Mouse (Mus musculus) heart, embryonic 15.5 days (tissue): ENCODE measurements around the gene Opa1. TPM values are rescaled to one million over a fixed set of nuclear protein-coding genes. Genes with fewer than 3 reads are reported as not detected.

Experiments
- ATAC-seq: fragments of 200-750 bp; cut with Nextera tagmentation; replicated peaks from 2 replicates; pipeline ENCODE4 v1.8.0; 2017; ENCODE audit warnings: low read depth, moderate TSS enrichment; ENCODE audit not compliant: insufficient number of reproducible peaks, insufficient read depth, low FRiP score
- H3K27ac ChIP-seq: fragments of 300-500 bp; sonication (generic); 2 replicates; pipeline ENCODE4 v1.5.1; 2015; ENCODE audit warnings: mild to moderate bottlenecking, inconsistent platforms
- H3K27me3 ChIP-seq: fragments of 300-500 bp; sonication (generic); 2 replicates; pipeline ENCODE4 v1.6.1; 2015; ENCODE audit warnings: inconsistent platforms
- H3K36me3 ChIP-seq: fragments of 300-500 bp; sonication (generic); 2 replicates; pipeline ENCODE4 v1.6.1; 2015; ENCODE audit warnings: mild to moderate bottlenecking, inconsistent platforms
- H3K4me1 ChIP-seq: fragments of 300-500 bp; sonication (generic); replicated peaks from 2 replicates; pipeline ENCODE4 v1.6.1; 2015; ENCODE audit warnings: inconsistent platforms
- H3K4me2 ChIP-seq: fragments of 300-500 bp; sonication (generic); 2 replicates; pipeline ENCODE4 v1.6.1; 2015; ENCODE audit warnings: inconsistent platforms, mild to moderate bottlenecking, moderate library complexity
- H3K4me3 ChIP-seq: fragments of 300-500 bp; sonication (generic); 2 replicates; pipeline ENCODE4 v1.5.1; 2015; ENCODE audit warnings: mild to moderate bottlenecking, inconsistent platforms
- H3K9ac ChIP-seq: fragments of 300-500 bp; sonication (generic); 2 replicates; pipeline ENCODE4 v1.6.1; 2015; ENCODE audit warnings: mild to moderate bottlenecking, inconsistent platforms
- H3K9me3 ChIP-seq: fragments of 300-500 bp; sonication (generic); replicated peaks from 2 replicates; pipeline ENCODE4 v1.6.1; 2016; ENCODE audit warnings: inconsistent platforms
- WGBS: fragments of 180-500 bp; shearing (Covaris S2); methylation state at CpG from one replicate; pipeline ENCODE4 v1.1.7; 2015; ENCODE audit warnings: mixed read lengths; 5-methylcytosine and 5-hydroxymethylcytosine counted together
- polyA plus RNA-seq: library from polyadenylated mRNA; unstranded; fragments of >200 nt; fragmentation: Nextera tagmentation; extraction: Ambion mirVana; gene quantifications from 2 replicates; pipeline ENCODE4 v1.2.1, GENCODE M21; 2015

The Opa1 gene
- polyA plus RNA-seq, 1 experiment from 2014 or later, result 37.1 TPM

DNA sequence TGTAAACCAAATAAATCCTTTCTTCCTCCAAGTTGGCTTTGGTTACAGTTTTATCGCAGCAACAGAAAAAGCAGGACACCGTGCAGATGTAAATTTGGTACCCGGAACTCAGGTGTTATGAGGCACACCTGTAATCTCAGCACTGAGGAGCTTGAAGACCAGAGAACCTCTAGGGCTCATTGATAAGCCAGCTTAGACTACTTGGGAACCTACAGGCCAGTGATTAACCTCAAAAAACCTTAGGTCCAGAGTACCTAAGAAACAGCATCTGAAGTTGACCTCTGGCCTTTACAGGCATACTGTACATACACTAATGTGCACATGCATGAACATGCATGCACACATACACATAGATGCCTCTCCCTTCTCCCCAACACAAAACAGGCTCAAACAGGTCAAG is 94.1 kb downstream of the Opa1 start:
- Histone ChIP-seq H3K36me3 (no peaks in the 10 kb centered on the region), H3K4me2 (no peak overlapping the region), H3K9me3 (no peaks in the 10 kb centered on the region), H3K27me3 (no peaks in the 10 kb centered on the region), H3K9ac (no peak overlapping the region), H3K27ac (no peak overlapping the region), H3K4me1 (no peaks in the 10 kb centered on the region), H3K4me3 (no peak overlapping the region)
- 93% methylated on average over 3 of the region's 3 CpGs for WGBS
- ATAC-seq, result no peak

DNA sequence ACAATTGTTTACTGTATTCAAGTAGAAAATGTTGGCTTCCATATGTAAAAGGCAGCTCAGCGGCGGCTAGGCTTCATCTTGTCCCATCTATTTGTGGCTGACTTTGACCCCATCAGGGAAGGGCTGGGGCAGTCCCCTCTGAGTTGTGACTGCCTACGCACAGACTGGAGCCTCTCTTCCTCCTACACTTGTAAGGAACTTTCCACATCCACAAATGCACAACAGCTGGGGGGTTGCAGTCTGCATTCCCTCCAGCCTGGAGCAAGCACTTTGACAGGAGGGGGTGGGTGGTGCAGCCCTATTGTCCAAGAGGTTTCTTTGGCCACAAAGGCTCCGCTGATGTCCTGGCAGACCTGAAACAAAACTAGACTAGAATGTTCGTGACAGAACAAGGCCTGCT is 100.5 kb downstream of the Opa1 start:
- H3K4me2 ChIP-seq, result no peak overlapping the region
- H3K4me3 ChIP-seq, result no peak overlapping the region
- WGBS, result 72% methylated on average over 5 of the region's 5 CpGs
- H3K9me3 ChIP-seq, result no peaks in the 10 kb centered on the region
- ATAC-seq, result no peak
- no peaks in the 10 kb centered on the region for H3K27me3 ChIP-seq
- no peak overlapping the region for H3K27ac ChIP-seq
- H3K36me3 ChIP-seq, result no peaks in the 10 kb centered on the region
- H3K9ac ChIP-seq, result no peak overlapping the region
- peaks cover 8% of the 10 kb centered on the region for H3K4me1 ChIP-seq

DNA sequence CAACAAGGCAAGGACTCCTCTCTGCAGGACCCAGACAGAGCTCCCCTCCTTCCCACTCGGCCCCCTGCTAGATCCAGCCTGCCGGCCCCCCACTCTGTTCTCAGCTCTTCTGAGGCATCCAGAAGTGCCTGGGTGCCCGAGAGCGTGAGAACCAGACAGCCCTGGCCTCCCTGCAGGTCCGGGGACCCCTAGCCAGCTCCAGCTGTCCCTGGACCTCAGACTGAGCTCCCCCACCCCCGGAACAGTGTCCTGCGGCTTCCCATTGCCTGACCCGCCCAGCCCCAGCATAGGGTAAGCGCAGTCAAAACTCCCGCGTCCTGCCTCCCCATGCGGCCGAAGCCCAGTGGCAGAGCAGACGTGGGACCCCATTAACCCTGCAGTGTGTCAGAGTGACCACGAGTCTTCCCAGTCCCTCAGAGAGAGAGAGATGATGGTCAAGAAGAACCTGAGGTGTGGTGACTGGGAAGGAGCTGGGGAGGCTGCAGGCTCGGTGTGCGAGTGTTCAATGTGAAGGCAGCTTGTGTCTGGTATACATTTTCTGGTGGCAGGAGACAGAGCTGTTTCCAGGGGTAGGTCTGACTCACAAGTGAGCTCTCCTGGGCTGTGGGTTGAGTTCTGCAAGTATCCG is 101.5 kb downstream of the Opa1 start:
- Histone ChIP-seq H3K4me3 (no peak overlapping the region), H3K4me2 (no peak overlapping the region), H3K36me3 (no peaks in the 10 kb centered on the region), H3K9me3 (no peaks in the 10 kb centered on the region), H3K9ac (no peak overlapping the region), H3K27ac (no peak overlapping the region), H3K27me3 (no peaks in the 10 kb centered on the region), H3K4me1 (peaks cover 8% of the 10 kb centered on the region)
- 72% methylated on average over 18 of the region's 18 CpGs for WGBS
- ATAC-seq, result no peak

DNA sequence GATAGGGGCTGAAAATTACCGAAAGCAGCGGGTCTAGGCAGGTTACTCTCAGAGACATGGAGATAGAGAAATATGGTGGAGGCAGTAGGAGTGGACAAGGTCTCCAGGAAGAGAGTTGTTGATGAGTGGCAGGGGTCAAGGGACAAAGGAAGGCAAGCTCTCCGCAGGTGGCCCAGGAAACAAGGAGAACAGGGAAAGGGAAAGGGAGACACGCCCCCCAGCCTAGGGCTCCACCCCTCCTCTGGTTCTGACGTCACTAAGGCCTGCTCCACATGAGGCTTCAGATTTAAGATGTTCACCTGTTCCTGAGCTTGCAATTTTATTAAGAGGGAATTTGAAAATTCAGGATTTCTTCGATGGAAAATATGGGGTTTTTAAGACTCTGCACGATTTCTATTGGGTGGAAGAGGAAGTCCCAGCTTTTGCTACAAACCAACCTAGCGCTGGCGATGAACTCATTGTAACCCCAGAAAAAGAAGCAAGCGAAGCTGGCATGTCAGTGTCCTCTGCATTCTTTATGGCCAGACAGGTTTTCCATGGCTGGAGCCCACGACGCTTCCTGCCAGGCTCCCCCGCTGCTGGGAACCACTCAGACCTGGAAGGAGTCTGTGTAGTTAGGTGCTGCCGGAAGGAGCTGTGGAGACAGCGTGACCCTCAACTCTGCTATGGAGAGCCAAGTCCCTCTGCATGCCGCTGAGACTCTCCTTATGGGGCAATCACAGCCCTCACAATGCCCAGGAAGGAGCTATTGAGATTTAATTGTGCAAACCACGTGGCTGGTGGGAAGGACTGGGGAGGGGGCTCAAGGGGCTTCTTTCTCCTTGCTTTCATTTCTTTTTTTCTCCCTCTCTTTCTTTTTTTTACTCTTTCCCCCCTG is 103.7 kb downstream of the Opa1 start:
- H3K4me3 ChIP-seq, result no peak overlapping the region
- WGBS, result 46% methylated on average over 17 of the region's 17 CpGs
- H3K27me3 ChIP-seq, result no peaks in the 10 kb centered on the region
- H3K4me2 ChIP-seq, result peak overlapping the region; percentile 31
- no peaks in the 10 kb centered on the region for H3K9me3 ChIP-seq
- no peak for ATAC-seq
- H3K36me3 ChIP-seq, result no peaks in the 10 kb centered on the region
- no peak overlapping the region for H3K9ac ChIP-seq
- no peak overlapping the region for H3K27ac ChIP-seq
- peaks cover 8% of the 10 kb centered on the region for H3K4me1 ChIP-seq

DNA sequence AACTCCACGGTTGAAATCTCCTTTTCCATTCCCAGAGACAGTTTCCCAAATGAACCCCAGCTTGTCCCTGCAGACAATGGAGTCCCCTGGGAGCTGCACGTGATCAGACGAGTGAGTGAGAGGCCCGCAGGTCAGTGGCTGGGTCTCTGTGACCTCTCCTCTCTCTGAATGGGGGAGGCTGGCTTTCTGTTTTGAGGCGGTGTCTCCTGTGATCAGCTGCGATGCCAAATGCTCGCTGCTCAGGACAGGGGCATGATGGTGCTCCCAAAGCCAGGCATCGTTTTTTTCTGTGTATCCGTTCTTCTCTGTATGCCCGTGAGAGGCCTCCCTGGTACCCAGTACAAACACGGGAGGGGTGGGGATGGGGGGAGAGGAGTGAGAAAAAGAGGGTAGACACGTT is 104.4 kb downstream of the Opa1 start:
- 20% methylated on average over 12 of the region's 12 CpGs for WGBS
- Histone ChIP-seq H3K4me1 (peaks cover 8% of the 10 kb centered on the region), H3K4me3 (no peak overlapping the region), H3K9ac (no peak overlapping the region), H3K27ac (no peak overlapping the region), H3K36me3 (no peaks in the 10 kb centered on the region), H3K9me3 (no peaks in the 10 kb centered on the region), H3K4me2 (peak overlapping the region; percentile 37; the same call in 1 of the 2 replicates), H3K27me3 (no peaks in the 10 kb centered on the region)
- no peak for ATAC-seq

DNA sequence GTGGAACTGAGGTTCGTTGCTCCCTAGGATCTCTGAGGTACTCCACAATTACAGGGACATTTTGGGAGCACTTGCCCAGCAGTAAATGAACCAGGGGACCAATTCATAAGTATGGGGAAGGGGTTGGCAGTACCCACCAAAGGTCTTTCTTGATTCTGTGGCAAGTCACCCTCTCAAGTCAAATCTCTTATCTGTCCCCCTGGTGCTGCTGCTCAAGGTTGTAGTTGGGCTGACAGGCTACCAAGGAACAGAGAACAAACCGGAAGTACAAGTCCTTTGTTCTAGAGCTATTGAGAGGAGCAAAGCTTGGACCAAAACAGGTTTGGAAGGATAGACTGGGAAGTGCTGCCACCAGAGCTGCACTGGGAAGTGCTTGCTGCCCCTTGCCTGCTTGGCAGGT is 105.0 kb downstream of the Opa1 start:
- Histone ChIP-seq H3K36me3 (no peaks in the 10 kb centered on the region), H3K27ac (no peak overlapping the region), H3K4me1 (peaks cover 8% of the 10 kb centered on the region), H3K9ac (no peak overlapping the region), H3K9me3 (no peaks in the 10 kb centered on the region), H3K4me3 (no peak overlapping the region), H3K4me2 (no peak overlapping the region), H3K27me3 (no peaks in the 10 kb centered on the region)
- 51% methylated on average over 2 of the region's 2 CpGs for WGBS
- no peak for ATAC-seq

DNA sequence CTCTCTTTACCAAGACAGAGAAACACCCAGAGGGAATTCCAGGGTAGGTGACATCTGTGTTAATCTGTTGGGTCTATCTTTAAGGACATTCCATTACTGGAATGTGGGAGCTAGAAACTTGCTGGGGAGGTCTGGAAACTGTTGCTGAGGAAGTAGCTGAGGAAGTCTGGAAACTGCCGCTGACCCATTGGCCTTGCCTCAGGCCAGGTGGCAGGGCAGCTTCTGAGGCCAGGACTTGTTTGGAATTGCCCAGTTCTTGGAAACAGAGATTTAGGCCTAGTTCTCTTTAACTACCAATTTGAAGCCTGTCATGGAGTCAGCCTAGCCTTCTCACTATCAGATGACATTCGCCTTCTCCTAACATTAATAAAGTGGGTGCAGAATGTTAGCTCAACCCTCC is 105.5 kb downstream of the Opa1 start:
- Histone ChIP-seq H3K4me3 (no peak overlapping the region), H3K27ac (no peak overlapping the region), H3K27me3 (no peaks in the 10 kb centered on the region), H3K36me3 (no peaks in the 10 kb centered on the region), H3K4me2 (no peak overlapping the region), H3K4me1 (peaks cover 8% of the 10 kb centered on the region), H3K9ac (no peak overlapping the region), H3K9me3 (no peaks in the 10 kb centered on the region)
- no peak for ATAC-seq
- 90% methylated on average over 2 of the region's 2 CpGs for WGBS

DNA sequence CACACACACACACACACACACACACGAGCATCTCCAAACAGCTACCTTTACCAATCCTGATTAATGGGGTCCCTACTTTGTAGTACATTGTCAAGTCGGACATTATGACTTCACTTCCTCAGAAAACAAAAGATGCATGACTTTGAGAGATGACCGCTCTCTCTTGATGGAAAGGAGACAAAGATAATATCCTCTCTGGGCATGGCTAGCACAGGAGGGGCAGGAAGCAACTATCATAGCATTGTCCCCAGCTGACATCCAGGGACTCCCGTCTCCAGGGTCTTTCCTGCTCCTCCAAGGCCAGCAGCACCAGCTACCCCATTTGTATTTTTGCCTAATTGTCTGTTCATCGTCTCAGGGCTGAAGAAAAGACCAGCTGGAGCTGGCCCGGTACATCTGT is 107.0 kb downstream of the Opa1 start:
- WGBS, result 63% methylated on average over 6 of the region's 6 CpGs
- H3K4me1 ChIP-seq, result peaks cover 8% of the 10 kb centered on the region
- ATAC-seq, result no peak
- no peaks in the 10 kb centered on the region for H3K27me3 ChIP-seq
- no peak overlapping the region for H3K4me2 ChIP-seq
- no peaks in the 10 kb centered on the region for H3K9me3 ChIP-seq
- H3K9ac ChIP-seq, result no peak overlapping the region
- no peaks in the 10 kb centered on the region for H3K36me3 ChIP-seq
- H3K27ac ChIP-seq, result no peak overlapping the region
- no peak overlapping the region for H3K4me3 ChIP-seq

DNA sequence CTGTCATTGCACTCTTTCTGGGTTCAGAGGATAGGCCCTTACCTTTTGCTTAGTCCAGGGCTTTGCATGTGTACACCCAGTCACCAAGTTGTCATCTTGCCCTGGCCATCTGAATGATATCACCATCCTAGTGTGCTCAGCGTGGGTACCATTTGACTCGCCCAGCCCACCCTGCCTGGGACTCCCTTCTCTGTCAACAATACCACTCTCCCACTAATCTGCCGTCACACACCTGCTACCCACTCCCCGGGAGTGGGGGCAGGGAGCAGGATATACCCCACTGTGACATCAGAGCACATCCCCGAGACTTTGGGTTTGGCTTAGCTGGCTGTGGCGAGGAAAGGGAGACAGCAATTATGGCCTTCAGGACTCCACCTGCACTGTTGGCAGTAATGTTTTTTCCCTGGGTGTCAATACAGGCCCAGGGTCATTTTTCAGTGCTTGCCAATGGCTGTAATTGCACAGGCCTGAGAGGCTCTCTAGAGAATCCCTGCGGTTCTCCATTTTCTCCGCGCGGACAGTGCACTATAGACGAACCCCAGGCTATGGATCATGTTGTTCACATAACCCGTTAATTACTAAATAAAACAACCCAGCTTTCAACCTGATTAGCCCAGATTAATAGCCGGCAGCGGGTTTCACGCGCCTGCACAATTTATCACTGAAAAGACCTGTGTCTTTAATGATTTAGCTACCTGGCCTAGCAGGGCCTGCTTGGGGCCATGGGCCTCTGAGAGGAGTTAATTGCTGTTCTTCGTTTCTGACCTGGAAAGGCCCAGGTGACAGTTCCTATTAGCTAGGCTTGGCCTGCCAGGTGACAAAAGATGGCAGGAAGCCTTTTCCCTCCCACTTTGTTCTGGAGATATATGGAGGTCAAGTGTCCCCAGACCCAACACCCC is 109.1 kb downstream of the Opa1 start:
- Histone ChIP-seq H3K4me1 (peaks cover 6% of the 10 kb centered on the region), H3K4me2 (no peak overlapping the region), H3K36me3 (no peaks in the 10 kb centered on the region), H3K27me3 (no peaks in the 10 kb centered on the region), H3K9ac (no peak overlapping the region), H3K4me3 (no peak overlapping the region), H3K9me3 (no peaks in the 10 kb centered on the region), H3K27ac (no peak overlapping the region)
- ATAC-seq, result no peak
- WGBS, result 81% methylated on average over 17 of the region's 17 CpGs

DNA sequence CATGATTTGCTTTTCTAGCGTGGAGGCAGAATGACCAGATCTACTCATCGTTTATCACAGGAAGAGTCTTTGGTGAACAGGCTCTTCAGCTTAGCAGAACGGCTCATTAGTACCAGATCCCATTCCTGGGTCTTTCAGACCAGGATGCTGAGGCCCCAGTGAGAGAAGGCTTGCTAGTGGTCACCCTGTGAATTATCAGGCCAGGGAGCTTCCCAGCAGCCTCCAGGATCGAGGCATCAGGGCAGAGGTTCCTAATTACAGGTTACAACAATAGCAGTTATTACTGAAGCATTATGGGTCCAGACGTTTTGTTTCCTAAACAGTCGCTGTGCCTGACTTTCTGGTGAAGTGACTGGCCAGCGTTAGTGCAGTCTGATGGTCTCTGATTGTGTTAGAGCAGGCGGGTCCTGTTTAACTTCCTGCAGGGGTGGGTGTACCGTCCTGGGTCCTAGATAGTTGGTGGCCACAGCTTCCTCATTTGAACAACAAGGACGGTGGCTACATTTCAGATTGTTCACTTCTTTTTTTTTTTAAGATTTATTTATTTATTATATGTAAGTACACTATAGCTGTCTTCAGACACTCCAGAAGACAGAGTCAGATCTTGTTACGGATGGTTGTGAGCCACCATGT is 110.2 kb downstream of the Opa1 start:
- WGBS, result 62% methylated on average over 11 of the region's 11 CpGs
- Histone ChIP-seq H3K4me1 (peaks cover 13% of the 10 kb centered on the region), H3K4me2 (no peak overlapping the region), H3K36me3 (no peaks in the 10 kb centered on the region), H3K9me3 (no peaks in the 10 kb centered on the region), H3K27me3 (no peaks in the 10 kb centered on the region), H3K27ac (no peak overlapping the region), H3K4me3 (no peak overlapping the region), H3K9ac (no peak overlapping the region)
- ATAC-seq, result no peak
